Mouse (Mus musculus): ENCODE results near the gene Ap4m1.

- TF ChIP-seq CTCF (IDR thresholded peaks at IDR 0.05; ENCODE audit: insufficient read depth, low read depth, low read length) (no peak), POLR2A (IDR thresholded peaks at IDR 0.05; ENCODE audit: insufficient read depth, low read depth, low read length) (no peak)
Measured at GRCm38 (mm10) chr5:138223287-138223686, 51.5 kb downstream of the Ap4m1 start.

Data from olfactory bulb, adult 2 months (tissue).